Mouse (Mus musculus): ENCODE data around the gene Cant1.
"Not testable (repeated sequence)": the region's sequence is repeated elsewhere in the genome, so short reads cannot be mapped to it uniquely, and the experiment has no call there.

Gene Cant1

GRCm38 (mm10) chr11:118408051-118408740, 10.7 kb downstream of the Cant1 start:
- no peak for DNase-seq (ENCODE audit: low read depth in 2 of 2, low spot score in 2 of 2)

GRCm38 (mm10) chr11:118407318-118407910, 11.5 kb downstream of the Cant1 start:
- DNase-seq (ENCODE audit: low read depth in 2 of 2, low spot score in 2 of 2) = peak; percentile 36 to 46

- no peak for DNase-seq (ENCODE audit: low read depth in 2 of 2, low spot score in 2 of 2)
Measured at GRCm38 (mm10) chr11:118406521-118406920, 12.4 kb downstream of the Cant1 start.

- DNase-seq (ENCODE audit: low read depth in 2 of 2, low spot score in 2 of 2) = no peak
Measured at GRCm38 (mm10) chr11:118405311-118405710, 13.6 kb downstream of the Cant1 start.

GRCm38 (mm10) chr11:118403951-118404899, 14.7 kb downstream of the Cant1 start:
- no peak for DNase-seq (ENCODE audit: low read depth in 2 of 2, low spot score in 2 of 2)

- no peak for DNase-seq (ENCODE audit: low read depth in 2 of 2, low spot score in 2 of 2)
Measured at GRCm38 (mm10) chr11:118403183-118403582, 15.7 kb downstream of the Cant1 start.

GRCm38 (mm10) chr11:118401760-118402280, 17.1 kb downstream of the Cant1 start, which contains the start of gene Lgals3bp:
TSS of gene Lgals3bp (minus strand) at chr11:118402092.
- DNase-seq (ENCODE audit: low read depth in 2 of 2, low spot score in 2 of 2) = peak; percentile 45 to 62

GRCm38 (mm10) chr11:118401195-118401594, 17.7 kb downstream of the Cant1 start:
- no peak for DNase-seq (ENCODE audit: low read depth in 2 of 2, low spot score in 2 of 2)

GRCm38 (mm10) chr11:118400566-118400936, 18.3 kb downstream of the Cant1 start:
- no peak for DNase-seq (ENCODE audit: low read depth in 2 of 2, low spot score in 2 of 2)

GRCm38 (mm10) chr11:118399891-118400565, 18.9 kb downstream of the Cant1 start:
- DNase-seq (ENCODE audit: low read depth in 2 of 2, low spot score in 2 of 2) = no peak

- peak; percentile 64 to 70 for DNase-seq (ENCODE audit: low read depth in 2 of 2, low spot score in 2 of 2)
Measured at GRCm38 (mm10) chr11:118397806-118398530, 20.9 kb downstream of the Cant1 start.

GRCm38 (mm10) chr11:118394538-118394937, 24.3 kb downstream of the Cant1 start:
- no peak for DNase-seq (ENCODE audit: low read depth in 2 of 2, low spot score in 2 of 2)

- DNase-seq (ENCODE audit: low read depth in 2 of 2, low spot score in 2 of 2) = no peak
Measured at GRCm38 (mm10) chr11:118393991-118394390, 24.9 kb downstream of the Cant1 start.

- DNase-seq (ENCODE audit: low read depth in 2 of 2, low spot score in 2 of 2) = not testable (repeated sequence)
Measured at GRCm38 (mm10) chr11:118387816-118388215, 31.1 kb downstream of the Cant1 start.

GRCm38 (mm10) chr11:118379251-118380009, 39.5 kb downstream of the Cant1 start:
- peak; percentile 71 to 81 for DNase-seq (ENCODE audit: low read depth in 2 of 2, low spot score in 2 of 2)

- DNase-seq (ENCODE audit: low read depth in 2 of 2, low spot score in 2 of 2) = no peak
Measured at GRCm38 (mm10) chr11:118378656-118379055, 40.2 kb downstream of the Cant1 start.

- not testable (repeated sequence) for DNase-seq (ENCODE audit: low read depth in 2 of 2, low spot score in 2 of 2)
Measured at GRCm38 (mm10) chr11:118376323-118376722, 42.6 kb downstream of the Cant1 start.

GRCm38 (mm10) chr11:118375881-118376280, 43.0 kb downstream of the Cant1 start:
- no peak for DNase-seq (ENCODE audit: low read depth in 2 of 2, low spot score in 2 of 2)

GRCm38 (mm10) chr11:118375461-118375860, 43.4 kb downstream of the Cant1 start:
- DNase-seq (ENCODE audit: low read depth in 2 of 2, low spot score in 2 of 2) = no peak

All from CD8-positive naive resting alpha-beta T cell, adult 2 months (primary cell).